Mouse (Mus musculus) heart, embryonic 15.5 days (tissue): ENCODE measurements around the gene Il21r. TPM values are rescaled to one million over a fixed set of nuclear protein-coding genes. Genes with fewer than 3 reads are reported as not detected.

Experiments
- ATAC-seq: fragments of 200-750 bp; cut with Nextera tagmentation; replicated peaks from 2 replicates; pipeline ENCODE4 v1.8.0; 2017; ENCODE audit warnings: low read depth, moderate TSS enrichment; ENCODE audit not compliant: insufficient number of reproducible peaks, insufficient read depth, low FRiP score
- H3K27ac ChIP-seq: fragments of 300-500 bp; sonication (generic); 2 replicates; pipeline ENCODE4 v1.5.1; 2015; ENCODE audit warnings: mild to moderate bottlenecking, inconsistent platforms
- H3K27me3 ChIP-seq: fragments of 300-500 bp; sonication (generic); 2 replicates; pipeline ENCODE4 v1.6.1; 2015; ENCODE audit warnings: inconsistent platforms
- H3K36me3 ChIP-seq: fragments of 300-500 bp; sonication (generic); 2 replicates; pipeline ENCODE4 v1.6.1; 2015; ENCODE audit warnings: mild to moderate bottlenecking, inconsistent platforms
- H3K4me1 ChIP-seq: fragments of 300-500 bp; sonication (generic); replicated peaks from 2 replicates; pipeline ENCODE4 v1.6.1; 2015; ENCODE audit warnings: inconsistent platforms
- H3K4me2 ChIP-seq: fragments of 300-500 bp; sonication (generic); 2 replicates; pipeline ENCODE4 v1.6.1; 2015; ENCODE audit warnings: inconsistent platforms, mild to moderate bottlenecking, moderate library complexity
- H3K4me3 ChIP-seq: fragments of 300-500 bp; sonication (generic); 2 replicates; pipeline ENCODE4 v1.5.1; 2015; ENCODE audit warnings: mild to moderate bottlenecking, inconsistent platforms
- H3K9ac ChIP-seq: fragments of 300-500 bp; sonication (generic); 2 replicates; pipeline ENCODE4 v1.6.1; 2015; ENCODE audit warnings: mild to moderate bottlenecking, inconsistent platforms
- H3K9me3 ChIP-seq: fragments of 300-500 bp; sonication (generic); replicated peaks from 2 replicates; pipeline ENCODE4 v1.6.1; 2016; ENCODE audit warnings: inconsistent platforms
- WGBS: fragments of 180-500 bp; shearing (Covaris S2); methylation state at CpG from one replicate; pipeline ENCODE4 v1.1.7; 2015; ENCODE audit warnings: mixed read lengths; 5-methylcytosine and 5-hydroxymethylcytosine counted together
- polyA plus RNA-seq: library from polyadenylated mRNA; unstranded; fragments of >200 nt; fragmentation: Nextera tagmentation; extraction: Ambion mirVana; gene quantifications from 2 replicates; pipeline ENCODE4 v1.2.1, GENCODE M21; 2015

Il21r gene
- polyA plus RNA-seq, 1 experiment from 2014 or later = 0.20 TPM

- H3K27me3 ChIP-seq = no peaks in the 10 kb centered on the region; the same call in 1 of the 2 replicates
- H3K4me2 ChIP-seq = no peak overlapping the region
- H3K36me3 ChIP-seq = no peaks in the 10 kb centered on the region
- 71% methylated on average over 11 of the region's 11 CpGs for WGBS
- peaks cover 2% of the 10 kb centered on the region; the same call in 1 of the 2 replicates for H3K4me1 ChIP-seq
- H3K27ac ChIP-seq = no peak overlapping the region
- H3K9me3 ChIP-seq = no peaks in the 10 kb centered on the region
- no peak overlapping the region for H3K4me3 ChIP-seq
- no peak overlapping the region for H3K9ac ChIP-seq
- ATAC-seq = no peak
Measured at GRCm38 (mm10) chr7:125601821-125602448, 1.3 kb upstream of the Il21r start.

- Histone ChIP-seq H3K4me1 (peaks cover 2% of the 10 kb centered on the region; the same call in 1 of the 2 replicates), H3K9me3 (no peaks in the 10 kb centered on the region), H3K4me2 (no peak overlapping the region), H3K9ac (no peak overlapping the region), H3K36me3 (no peaks in the 10 kb centered on the region), H3K27me3 (no peaks in the 10 kb centered on the region; the same call in 1 of the 2 replicates), H3K27ac (no peak overlapping the region), H3K4me3 (no peak overlapping the region)
- WGBS = 71% methylated on average over 12 of the region's 12 CpGs
- ATAC-seq = no peak
Measured at GRCm38 (mm10) chr7:125604362-125605319, 1.4 kb downstream of the Il21r start.

GRCm38 (mm10) chr7:125605725-125606139, 2.5 kb downstream of the Il21r start:
- WGBS = 43% methylated on average over 4 of the region's 4 CpGs
- ATAC-seq = no peak
- H3K27me3 ChIP-seq = no peaks in the 10 kb centered on the region; the same call in 1 of the 2 replicates
- H3K9me3 ChIP-seq = no peaks in the 10 kb centered on the region
- H3K4me3 ChIP-seq = no peak overlapping the region
- peaks cover 2% of the 10 kb centered on the region; the same call in 1 of the 2 replicates for H3K4me1 ChIP-seq
- H3K4me2 ChIP-seq = no peak overlapping the region
- no peak overlapping the region for H3K27ac ChIP-seq
- no peak overlapping the region for H3K9ac ChIP-seq
- no peaks in the 10 kb centered on the region for H3K36me3 ChIP-seq

GRCm38 (mm10) chr7:125606265-125607164, 3.3 kb downstream of the Il21r start:
- no peaks in the 10 kb centered on the region; the same call in 1 of the 2 replicates for H3K27me3 ChIP-seq
- no peak overlapping the region for H3K27ac ChIP-seq
- H3K36me3 ChIP-seq = no peaks in the 10 kb centered on the region
- no peak for ATAC-seq
- peaks cover 2% of the 10 kb centered on the region; the same call in 1 of the 2 replicates for H3K4me1 ChIP-seq
- no peak overlapping the region for H3K4me3 ChIP-seq
- no peaks in the 10 kb centered on the region for H3K9me3 ChIP-seq
- WGBS = 71% methylated on average over 2 of the region's 2 CpGs
- no peak overlapping the region for H3K4me2 ChIP-seq
- no peak overlapping the region for H3K9ac ChIP-seq

- Histone ChIP-seq H3K9me3 (no peaks in the 10 kb centered on the region), H3K4me1 (peaks cover 2% of the 10 kb centered on the region; the same call in 1 of the 2 replicates), H3K27me3 (no peaks in the 10 kb centered on the region; the same call in 1 of the 2 replicates), H3K4me3 (no peak overlapping the region), H3K27ac (no peak overlapping the region), H3K36me3 (no peaks in the 10 kb centered on the region), H3K4me2 (no peak overlapping the region), H3K9ac (no peak overlapping the region)
- no peak for ATAC-seq
- WGBS = 57% methylated on average over 6 of the region's 6 CpGs
Measured at GRCm38 (mm10) chr7:125607384-125608182, 4.4 kb downstream of the Il21r start.

GRCm38 (mm10) chr7:125608183-125608688, 5.0 kb downstream of the Il21r start:
- 76% methylated on average over 4 of the region's 4 CpGs for WGBS
- ATAC-seq = no peak
- no peak overlapping the region for H3K4me3 ChIP-seq
- H3K9me3 ChIP-seq = no peaks in the 10 kb centered on the region
- peaks cover 2% of the 10 kb centered on the region; the same call in 1 of the 2 replicates for H3K4me1 ChIP-seq
- H3K27me3 ChIP-seq = no peaks in the 10 kb centered on the region; the same call in 1 of the 2 replicates
- H3K9ac ChIP-seq = no peak overlapping the region
- H3K4me2 ChIP-seq = no peak overlapping the region
- no peak overlapping the region for H3K27ac ChIP-seq
- no peaks in the 10 kb centered on the region for H3K36me3 ChIP-seq

GRCm38 (mm10) chr7:125613579-125613978, 10.3 kb downstream of the Il21r start:
- no peak overlapping the region for H3K4me2 ChIP-seq
- H3K4me1 ChIP-seq = 0 out of 2 replicates have a peak, but pooled peaks cover 2% of the 10 kb centered on the region
- WGBS = 69% methylated on average over 5 of the region's 5 CpGs
- no peaks in the 10 kb centered on the region for H3K36me3 ChIP-seq
- H3K9ac ChIP-seq = no peak overlapping the region
- H3K9me3 ChIP-seq = no peaks in the 10 kb centered on the region
- no peak overlapping the region for H3K27ac ChIP-seq
- ATAC-seq = no peak
- no peak overlapping the region for H3K4me3 ChIP-seq
- H3K27me3 ChIP-seq = no peaks in the 10 kb centered on the region

- Histone ChIP-seq H3K27ac (no peak overlapping the region), H3K9ac (no peak overlapping the region), H3K36me3 (no peaks in the 10 kb centered on the region), H3K4me2 (no peak overlapping the region), H3K27me3 (no peaks in the 10 kb centered on the region), H3K4me3 (no peak overlapping the region), H3K4me1 (0 out of 2 replicates have a peak, but pooled peaks cover 2% of the 10 kb centered on the region), H3K9me3 (no peaks in the 10 kb centered on the region)
- 87% methylated on average over 7 of the region's 7 CpGs for WGBS
- ATAC-seq = no peak
Measured at GRCm38 (mm10) chr7:125615453-125615852, 12.2 kb downstream of the Il21r start.

- Histone ChIP-seq H3K4me2 (no peak overlapping the region), H3K27ac (no peak overlapping the region), H3K9ac (no peak overlapping the region), H3K4me3 (no peak overlapping the region), H3K36me3 (no peaks in the 10 kb centered on the region), H3K9me3 (no peaks in the 10 kb centered on the region), H3K27me3 (no peaks in the 10 kb centered on the region), H3K4me1 (peaks cover 2% of the 10 kb centered on the region; the same call in 1 of the 2 replicates)
- ATAC-seq = no peak
- WGBS = 73% methylated on average over 7 of the region's 7 CpGs
Measured at GRCm38 (mm10) chr7:125618016-125618415, 14.8 kb downstream of the Il21r start.

- no peaks in the 10 kb centered on the region for H3K9me3 ChIP-seq
- no peaks in the 10 kb centered on the region for H3K36me3 ChIP-seq
- H3K4me3 ChIP-seq = no peak overlapping the region
- no peak for ATAC-seq
- H3K4me1 ChIP-seq = peaks cover 2% of the 10 kb centered on the region; the same call in 1 of the 2 replicates
- no peak overlapping the region for H3K4me2 ChIP-seq
- no peak overlapping the region for H3K9ac ChIP-seq
- no peaks in the 10 kb centered on the region for H3K27me3 ChIP-seq
- H3K27ac ChIP-seq = no peak overlapping the region
- WGBS = 74% methylated on average over 4 of the region's 4 CpGs
Measured at GRCm38 (mm10) chr7:125620077-125620476, 16.8 kb downstream of the Il21r start.
